Mouse (Mus musculus) gonadal fat pad, adult 2 months (tissue): ENCODE results near the gene Nkg7. TPM values are rescaled to one million over a fixed set of nuclear protein-coding genes. Genes with fewer than 3 reads are reported as not detected.
"Not testable (repeated sequence)": the region's sequence is repeated elsewhere in the genome, so short reads cannot be mapped to it uniquely, and the experiment has no call there.

Experiments used
- DNase-seq: peaks from one replicate; pipeline ENCODE4 v3.0.0-alpha.2; 2012; ENCODE audit warnings: low read depth
- polyA plus RNA-seq: library from polyadenylated mRNA; depleted of rRNA; stranded (reverse); fragments of >200 nt; gene quantifications from 2 replicates; pipeline ENCODE4 v1.2.3, GENCODE M21; 2012; rRNA removed

Gene Nkg7
- polyA plus RNA-seq, result 3.1 and 4.1 TPM in 2 replicates

DNA sequence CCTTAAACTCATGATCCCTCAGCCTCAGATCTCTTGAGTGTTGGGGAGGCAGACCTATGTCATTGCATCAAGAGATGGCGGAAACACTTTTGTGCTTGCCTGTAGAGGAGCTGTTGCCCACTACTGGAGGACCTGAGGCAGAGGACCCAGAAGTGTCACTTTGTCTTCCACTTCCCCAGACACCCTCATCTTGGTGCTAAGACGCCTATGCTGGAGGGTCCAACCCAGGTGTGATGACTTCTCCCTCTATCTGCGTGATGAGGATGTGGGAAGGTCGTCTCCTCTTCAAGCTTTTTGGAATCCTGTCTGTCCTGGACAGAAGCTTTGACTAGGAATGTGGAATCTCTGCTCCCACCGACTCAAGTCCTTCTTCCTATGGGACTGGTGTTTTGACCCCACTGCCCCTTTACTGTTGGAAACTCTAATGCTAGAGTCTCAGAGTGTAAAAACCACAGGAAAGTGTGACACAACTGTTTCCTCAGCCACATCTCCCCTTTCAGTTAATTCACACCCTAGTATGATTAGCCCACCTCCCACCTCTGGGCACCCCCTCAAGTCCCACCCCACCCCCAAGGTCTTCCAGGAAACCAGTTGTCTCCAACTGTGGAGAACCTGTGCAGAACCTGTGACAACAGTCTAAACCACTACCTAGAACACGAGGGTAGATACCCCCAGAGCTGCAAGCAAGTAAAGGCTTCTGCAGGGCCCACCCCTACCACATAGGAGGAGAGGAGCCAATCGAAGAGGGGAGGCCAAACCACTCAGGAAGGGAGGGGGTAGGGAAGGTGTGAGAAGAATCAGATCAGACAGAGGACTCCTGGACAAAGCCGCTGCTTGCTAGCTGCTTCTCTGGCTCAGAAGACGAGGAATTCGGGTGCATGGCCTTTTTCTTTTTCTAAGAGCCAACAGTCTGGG, at the start of gene Nkg7:
Nkg7 (plus strand) TSS at position 733 of the 915 bp plus-strand sequence.
- DNase-seq, result no peak

DNA sequence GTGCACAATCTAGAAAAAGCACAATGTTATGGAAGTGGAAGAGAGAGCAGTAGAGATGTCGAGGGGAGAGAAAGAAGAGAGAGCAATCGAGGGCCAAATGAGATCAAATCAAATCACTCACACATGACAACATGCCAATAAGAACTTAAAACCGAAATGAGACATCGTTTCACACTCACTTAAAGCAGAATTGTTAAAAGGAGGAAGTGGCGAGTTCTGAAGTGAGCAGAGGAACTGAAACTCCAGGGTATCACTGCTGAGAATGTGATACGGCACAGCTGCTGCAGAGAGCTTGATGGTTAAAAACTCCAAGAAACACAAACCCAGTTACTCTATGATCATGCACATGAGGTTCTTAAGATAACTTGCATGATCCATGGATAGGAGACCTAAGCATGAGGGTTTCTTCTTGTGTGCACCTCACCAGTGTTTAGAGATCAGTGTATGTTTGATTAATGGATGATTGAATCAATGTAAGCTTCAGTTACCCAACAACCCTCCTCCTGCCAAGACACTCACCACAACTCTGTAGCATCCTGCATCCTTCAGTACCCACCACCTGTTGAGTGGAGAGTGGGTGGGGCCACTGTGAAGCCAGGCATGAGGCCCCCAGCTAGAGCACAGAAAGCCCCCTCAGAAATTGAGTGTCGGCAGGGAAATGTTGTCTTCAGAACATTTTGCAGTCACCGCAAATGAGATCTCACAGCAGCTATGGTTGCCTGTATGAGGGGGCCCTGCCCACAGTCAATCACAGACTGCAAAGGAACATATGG, 44.3 kb upstream of the Nkg7 start:
- DNase-seq, result no peak

DNA sequence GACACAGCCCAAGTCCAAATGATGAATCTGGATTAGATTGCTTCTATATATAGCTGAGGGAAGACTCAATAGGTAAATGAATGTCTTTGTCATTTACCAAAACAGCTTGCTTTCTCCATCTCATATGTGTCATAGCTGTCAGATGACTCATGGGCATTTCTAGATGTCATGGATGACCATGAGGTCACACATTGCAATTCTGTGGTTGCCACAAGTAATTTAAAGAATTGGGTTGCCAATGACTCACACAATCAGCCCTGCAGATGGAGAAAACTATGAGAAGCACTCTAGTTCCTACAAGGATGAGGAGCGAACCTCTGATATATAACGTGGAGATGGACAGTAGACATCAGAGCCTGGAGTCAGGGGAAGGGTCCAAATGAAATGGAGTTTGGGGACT, 37.4 kb upstream of the Nkg7 start:
- DNase-seq, result no peak

DNA sequence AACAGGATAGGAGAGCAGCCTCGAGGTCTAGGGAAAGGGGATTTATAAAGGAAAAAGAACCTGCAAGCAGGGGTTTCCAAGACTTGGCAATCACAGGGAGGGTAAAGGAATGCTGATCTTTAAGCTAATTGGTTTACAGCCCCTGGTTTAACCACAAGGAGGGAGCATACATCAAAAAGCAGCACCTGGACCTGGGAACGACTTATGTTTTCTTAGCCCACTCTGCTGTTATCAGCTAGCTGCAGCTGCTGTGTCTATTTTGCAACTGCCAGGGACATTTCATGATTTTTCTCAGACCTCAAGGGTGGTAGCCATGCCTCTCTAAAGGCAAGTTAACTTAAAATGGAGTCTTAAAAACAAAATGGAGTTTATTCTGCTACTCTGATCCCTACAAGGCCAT, 34.2 kb upstream of the Nkg7 start:
- DNase-seq, result no peak

DNA sequence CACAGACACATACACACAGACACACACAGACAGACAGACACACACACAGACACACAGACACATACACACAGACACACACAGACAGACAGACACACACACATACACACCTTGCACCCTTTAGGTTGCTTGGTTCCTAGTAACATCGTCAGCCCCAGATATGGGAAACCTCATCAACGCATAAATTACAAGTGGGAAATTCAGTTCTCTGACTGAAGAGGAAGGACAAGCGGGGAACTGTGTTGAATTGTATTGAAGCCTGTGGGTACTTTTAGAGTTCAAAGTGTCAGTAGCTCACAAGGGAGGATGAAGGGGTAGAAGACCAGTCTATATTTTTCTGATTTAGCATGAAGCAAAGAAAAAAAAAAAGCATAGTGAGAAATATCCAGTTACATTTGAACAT, 29.3 kb upstream of the Nkg7 start:
- no peak for DNase-seq

DNA sequence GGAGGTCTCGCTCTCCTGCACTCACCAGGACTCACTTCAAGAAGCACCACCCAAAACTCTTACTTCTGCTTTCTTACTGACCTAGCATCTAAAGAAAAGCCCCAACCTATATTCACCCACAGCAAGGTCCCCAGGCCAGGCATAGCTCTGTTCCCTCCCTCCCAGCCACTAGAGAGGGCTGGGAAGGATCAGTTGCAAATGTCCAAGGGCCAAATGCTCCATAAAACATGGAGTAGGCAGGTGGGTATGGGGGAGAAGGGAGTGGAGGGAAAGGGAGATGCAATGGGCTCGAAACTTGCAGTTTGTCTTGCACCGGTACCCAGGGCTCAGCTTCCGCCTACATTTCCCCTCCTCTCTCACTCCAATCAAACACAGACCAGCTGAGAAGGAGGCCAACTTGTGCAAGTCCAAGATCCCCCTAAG, 28.7 kb upstream of the Nkg7 start, which contains the start of gene Siglecg:
Siglecg (plus strand) TSS at position 74 of the 423 bp plus-strand sequence.
- no peak for DNase-seq

DNA sequence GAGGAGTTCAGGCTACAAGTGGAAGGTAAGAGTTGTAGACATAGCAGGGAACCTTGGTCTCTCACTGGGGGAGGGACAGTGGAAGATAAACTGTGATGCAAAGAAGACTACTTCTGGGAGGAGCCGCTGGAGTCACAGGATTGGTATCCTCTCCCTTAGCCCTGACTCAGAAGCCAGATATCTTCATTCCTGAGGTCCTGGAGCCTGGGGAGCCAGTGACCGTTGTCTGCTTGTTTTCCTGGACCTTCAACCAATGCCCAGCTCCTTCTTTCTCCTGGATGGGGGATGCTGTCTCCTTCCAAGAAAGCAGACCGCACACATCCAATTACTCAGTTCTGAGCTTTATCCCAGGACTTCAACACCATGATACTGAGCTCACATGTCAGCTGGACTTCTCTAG, 27.8 kb upstream of the Nkg7 start:
- no peak for DNase-seq

DNA sequence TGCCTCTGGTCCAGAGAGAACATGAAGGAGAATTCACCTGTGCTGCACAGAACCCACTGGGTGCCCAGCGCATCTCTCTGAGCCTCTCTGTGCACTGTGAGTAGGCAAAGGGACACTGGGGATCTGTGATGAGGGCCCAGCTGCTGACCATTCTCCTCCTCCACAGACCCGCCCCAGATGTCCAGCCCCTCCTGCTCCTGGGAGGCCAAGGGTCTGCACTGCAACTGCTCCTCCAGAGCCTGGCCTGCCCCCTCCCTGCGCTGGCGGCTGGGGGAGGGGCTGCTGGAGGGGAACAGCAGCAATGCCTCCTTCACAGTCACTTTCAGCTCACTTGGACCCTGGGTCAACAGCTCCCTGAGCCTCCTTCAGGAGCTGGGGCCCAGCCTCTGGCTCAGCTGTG, 25.1 kb upstream of the Nkg7 start:
- DNase-seq, result not testable (repeated sequence)

DNA sequence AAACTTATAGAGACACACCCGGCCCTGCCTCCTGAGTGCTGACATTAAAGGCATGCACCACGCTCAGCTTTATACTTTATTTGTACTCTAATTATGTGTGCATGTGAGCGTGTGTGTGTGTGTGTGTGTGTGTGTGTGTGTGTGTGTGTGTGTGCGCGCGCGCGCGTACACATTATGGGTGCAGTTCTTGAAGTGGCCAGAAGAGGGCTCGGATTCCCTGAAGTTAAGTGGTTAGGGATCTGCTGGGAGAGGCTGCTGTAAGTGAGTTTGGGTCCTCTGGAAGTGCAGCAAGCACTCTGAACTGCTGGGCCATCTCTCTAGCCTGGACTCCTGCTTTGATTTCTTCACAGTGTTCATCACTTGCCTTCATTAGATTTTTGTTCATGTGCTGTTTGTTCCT, 19.6 kb upstream of the Nkg7 start:
- DNase-seq, result no peak

DNA sequence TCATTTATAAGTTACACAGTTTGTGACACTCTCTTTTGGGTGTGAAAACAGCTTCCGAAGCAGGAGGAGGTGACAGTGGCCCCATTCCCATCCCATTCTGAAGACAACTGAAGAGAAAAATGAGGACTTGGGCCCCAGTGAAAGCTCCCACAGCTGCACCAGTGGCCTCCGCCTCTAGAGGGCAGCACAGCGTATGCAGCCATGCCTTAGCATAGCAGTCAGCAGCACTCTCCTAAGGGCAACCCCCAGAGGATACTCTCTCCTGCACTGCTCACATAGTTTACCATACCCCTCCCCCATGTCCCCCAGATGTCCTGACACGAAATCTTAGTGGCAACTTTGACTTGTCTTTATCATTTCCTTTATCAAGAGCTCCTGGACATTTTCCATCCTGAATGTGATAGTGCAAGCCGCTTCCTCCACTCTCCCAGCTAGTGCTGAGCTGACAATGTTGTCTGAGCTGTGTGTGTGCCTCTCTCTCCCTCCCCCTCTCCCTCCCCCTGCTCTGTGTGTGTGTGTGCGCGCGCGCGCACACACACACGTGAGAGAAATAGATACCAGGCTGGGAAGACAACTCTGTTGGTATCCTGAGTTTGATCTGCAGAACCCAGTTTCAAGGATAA, 13.8 kb upstream of the Nkg7 start:
- no peak for DNase-seq

DNA sequence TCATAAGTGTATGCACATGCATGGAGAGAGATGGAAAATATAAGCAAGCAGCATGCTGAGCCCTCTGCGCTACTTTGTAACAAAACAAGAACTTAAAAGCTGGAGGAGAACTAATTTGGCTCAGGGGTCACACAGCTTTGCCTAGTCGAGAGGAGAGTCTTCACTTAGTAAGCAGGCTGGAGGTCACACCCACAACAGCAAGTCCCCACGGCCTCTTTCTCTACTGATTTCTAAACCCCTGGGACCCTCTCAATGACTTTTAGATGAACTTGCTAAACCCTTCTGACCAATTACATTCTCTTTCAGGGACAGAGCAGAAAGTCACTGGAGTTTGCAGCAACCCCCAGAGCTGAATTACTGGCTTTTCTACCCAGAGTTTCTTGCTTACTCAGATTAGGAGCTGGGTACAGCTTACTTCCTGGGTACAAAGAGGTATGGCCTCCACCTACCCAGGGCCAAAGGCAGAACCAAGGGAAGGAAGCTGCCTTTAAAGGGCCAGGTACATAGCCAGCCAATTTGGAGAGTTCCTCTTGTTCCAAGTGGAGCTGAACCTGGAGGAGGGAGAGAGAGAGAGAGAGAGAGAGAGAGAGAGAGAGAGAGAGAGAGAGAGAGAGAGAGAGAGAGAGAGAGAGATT, 12.8 kb upstream of the Nkg7 start:
- DNase-seq, result no peak

DNA sequence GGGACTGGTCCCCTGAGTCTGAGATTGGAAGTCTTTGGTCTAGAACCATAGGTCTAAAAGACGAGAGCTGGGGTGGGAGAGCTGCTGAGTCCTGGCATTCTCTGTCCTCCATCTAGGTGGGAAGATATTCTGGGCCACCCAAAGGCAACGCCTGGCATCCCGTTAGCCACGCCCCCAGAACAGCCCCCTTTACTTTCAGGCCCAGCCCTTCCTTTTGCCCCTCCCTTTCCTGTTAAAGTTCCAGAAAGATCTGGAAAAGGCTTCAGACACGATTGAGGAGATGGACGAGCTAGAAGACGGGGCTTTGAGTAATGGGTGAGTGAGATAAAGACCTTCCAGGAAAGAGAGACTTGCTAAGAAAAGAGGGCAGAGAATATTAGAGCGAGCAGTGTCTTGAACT, 9.5 kb upstream of the Nkg7 start, which contains the start of gene Lim2:
Lim2 (plus strand) TSS at position 265 of the 400 bp plus-strand sequence.
- no peak for DNase-seq

DNA sequence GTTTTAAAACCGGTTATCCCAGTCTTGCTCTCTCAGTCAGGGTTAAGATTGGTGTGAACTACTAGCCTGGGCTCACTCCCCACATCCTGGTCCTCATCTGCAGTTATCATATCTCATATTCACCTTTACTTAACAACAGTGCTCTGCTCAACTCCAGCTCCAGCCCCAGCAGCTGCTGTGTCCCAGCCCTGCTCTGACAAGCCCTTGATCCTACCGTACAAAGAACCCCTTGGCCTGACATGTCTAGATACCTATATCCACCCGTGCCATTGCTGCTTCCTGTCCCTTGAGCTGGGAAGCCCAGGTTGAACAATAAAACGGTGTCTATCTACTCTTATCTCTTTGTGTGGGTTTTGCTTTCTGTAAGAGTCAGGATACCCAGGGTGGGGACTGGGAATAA, 7.4 kb upstream of the Nkg7 start:
- no peak for DNase-seq

DNA sequence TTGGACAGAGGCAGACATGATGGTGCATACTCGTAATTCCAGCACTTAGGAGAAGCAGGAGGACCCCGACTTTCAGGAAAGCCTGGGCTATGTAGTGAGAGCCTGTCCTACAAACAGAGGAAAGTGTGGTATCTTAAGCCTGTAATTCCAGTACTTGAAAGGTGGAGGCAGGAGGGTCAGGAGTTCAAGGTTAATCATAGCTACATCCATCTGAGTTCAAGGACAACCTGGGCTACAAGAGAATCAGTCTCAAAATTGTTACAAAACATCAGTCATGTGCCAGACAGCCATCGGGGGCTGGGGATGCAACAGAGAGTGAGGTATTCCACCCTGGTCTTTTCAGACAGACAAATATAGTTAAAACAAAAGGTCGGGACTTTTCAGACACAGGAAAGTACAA, 4.0 kb upstream of the Nkg7 start:
- DNase-seq, result no peak

DNA sequence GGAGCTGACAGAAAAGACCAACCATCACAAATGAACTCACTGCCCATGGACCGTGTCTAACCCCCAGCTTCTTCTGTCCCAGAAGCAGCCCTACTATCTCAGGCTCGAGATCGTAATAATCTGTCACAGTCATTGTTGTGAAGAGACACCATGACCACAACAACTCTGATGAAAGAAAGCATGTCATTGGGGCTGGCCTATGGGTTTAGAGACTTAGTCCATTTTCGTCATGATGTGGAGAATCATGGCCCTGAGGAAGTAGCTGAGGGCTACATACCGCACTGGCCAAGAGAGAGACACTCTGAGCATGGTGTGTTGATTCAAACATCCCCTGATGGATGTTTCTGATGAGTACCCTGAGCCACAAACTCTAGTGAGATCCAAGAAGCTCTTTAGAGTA, 2.2 kb upstream of the Nkg7 start:
- no peak for DNase-seq

DNA sequence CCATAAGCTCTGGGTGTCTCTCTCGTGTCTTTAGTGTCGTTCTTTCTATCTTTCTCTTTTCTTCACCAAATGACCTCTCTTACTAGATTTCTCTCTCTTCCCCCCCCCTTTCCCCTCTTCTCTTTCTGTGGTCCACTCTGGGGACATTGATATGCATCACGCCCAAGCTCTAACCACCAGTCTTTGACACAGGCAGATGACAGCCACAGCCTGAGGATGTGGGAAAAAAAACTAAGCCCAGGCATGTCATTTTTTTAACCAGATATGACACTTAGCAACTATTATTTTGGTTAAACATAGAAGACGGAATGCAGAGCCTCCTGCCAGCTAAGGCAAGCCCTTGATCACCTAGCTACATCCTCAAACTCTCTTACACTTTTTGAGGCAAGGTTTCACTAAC, 1.7 kb downstream of the Nkg7 start:
- no peak for DNase-seq

DNA sequence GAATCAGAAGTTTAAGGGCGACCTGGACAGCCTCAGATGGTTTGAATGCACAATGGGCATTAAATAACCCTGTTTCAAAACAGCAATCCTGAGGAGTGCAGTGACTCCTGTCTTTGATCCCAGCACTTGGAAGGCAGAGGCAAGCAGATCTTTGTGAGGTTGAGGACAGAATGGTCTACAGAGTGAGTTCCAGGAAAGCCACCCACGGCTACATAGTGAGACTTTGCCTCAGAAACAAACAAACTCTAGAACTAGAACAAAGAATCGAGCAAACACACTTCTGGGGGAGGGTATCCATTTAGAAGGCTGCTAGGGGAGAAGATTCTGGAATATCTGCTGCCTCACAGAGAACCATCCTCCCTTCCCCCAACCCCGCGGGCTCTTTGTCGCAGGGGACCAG, 3.6 kb downstream of the Nkg7 start, which contains the start of gene Cldnd2:
Cldnd2 (plus strand) TSS at position 301 of the 400 bp plus-strand sequence.
- no peak for DNase-seq

DNA sequence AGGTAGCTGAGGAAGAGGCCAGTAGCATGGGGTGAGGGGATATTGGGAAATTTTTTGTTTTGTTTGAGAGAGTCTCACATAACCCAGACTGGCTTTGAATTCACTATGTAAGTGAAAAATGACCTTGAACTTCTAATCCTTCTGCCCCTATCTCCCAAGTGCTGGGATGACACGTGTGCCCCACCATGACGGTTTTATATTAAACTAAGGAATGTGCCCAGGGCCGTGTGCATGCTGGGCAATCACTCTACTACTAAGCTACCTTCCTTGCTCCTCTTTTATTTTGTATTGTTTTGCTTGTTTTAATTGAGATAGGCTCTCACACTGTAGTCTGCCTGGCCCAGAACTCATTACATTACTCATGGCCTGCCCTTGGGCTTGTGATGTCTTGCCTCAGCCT, 4.2 kb downstream of the Nkg7 start:
- DNase-seq, result no peak

DNA sequence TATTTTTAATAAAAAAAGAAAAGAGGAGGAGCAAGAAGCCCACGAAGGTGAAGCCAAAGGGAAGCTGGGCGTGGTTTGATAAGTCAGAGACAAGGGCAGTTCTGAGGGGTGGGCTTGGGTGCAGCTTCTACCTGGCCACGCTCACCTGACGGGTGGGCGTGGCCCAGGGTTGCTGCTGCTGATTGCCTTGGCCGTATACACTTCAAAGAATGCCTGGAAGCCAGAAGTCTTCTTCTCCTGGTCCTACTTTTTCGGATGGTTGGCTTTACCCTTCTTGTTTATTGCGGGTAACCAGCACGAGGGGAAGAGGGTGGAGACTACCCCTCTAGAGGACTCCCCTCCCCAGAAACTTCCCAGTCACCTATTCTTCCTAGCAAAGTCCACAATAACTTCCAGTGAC, 5.8 kb downstream of the Nkg7 start:
- DNase-seq, result no peak

DNA sequence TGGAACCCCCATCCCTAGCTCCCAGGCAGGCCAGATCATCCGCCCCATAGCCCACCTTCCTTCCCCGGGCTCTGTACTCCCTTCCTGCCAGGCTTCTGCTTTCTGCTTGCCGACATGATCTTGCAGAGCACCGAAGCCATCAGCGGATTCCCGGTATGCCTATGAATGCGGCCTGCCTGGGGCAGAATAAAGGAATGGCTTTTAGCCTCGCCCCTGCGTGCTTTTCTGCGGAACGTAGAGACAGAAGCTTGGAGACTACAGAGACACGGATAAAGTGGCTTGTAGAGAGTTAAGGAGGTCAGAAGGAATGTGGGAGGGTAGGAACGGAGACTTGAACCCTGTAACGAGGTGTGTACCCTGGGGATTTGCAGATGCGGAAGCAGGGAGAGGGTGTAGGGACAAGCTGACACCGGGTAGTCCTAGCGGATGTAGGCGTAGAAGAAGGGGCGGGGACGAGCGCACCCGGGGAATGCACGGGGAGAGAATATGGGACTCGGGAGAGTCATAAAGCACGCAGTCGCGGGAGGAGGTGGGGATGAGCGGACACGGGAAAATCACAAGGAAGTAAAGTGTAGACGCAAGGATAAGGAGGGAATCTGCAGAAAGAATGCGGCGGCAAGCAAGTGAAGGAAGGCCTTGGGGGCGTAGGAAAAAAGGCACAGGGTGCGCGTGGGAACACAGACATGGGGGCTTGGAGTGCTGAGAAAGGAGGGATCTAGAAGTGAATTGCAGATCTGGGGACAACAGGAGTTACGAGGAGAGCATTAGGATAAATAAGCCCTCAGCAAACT, 6.4 kb downstream of the Nkg7 start:
- DNase-seq, result peak; percentile 58

DNA sequence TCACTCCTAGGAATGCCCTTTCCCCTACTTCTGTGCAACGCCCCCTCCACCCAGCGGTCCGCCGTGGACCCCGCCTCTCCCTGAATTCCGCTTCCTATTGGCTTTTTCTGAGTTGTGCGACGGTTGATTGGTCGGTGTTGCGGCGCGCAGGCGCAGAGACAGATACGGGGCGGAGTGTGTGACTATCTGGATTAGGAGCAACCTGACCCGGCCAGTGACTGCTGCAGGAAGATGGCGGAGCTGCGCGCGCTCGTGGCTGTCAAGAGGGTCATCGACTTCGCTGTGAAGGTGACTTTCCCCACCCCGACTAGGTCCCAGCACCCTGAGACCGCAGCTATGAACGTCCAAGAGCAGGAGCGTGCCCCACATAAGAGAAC, 7.0 kb downstream of the Nkg7 start, which contains the start of the genes Etfb and Gm45233:
Etfb (plus strand) TSS at position 167 of the 377 bp plus-strand sequence.
Gm45233 (plus strand) TSS at position 212 of the 377 bp plus-strand sequence.
- peak; percentile 74 for DNase-seq
